ENCODE assay signal across 21 mouse cellular contexts in genomic region chr1:98070743-98071325, GRCm38 (mm10). TPM values are rescaled to one million over a fixed set of nuclear protein-coding genes. Genes with fewer than 3 reads are reported as not detected.
DNase-seq lines count a peak whose midpoint lies in the region; ATAC-seq and TF ChIP-seq lines count a peak whose summit lies in the region.
"Had no signal": no experiment of that assay in that cellular context is flagged by ENCODE, and none has a peak within 500 bp of the region (broad histone marks: within the 10 kb centered on the region; RNA-seq: fewer than 3 reads in every experiment).

No protein-coding gene starts in this region.

- TF ChIP-seq CTCF in heart, postnatal 0 days (IDR thresholded peaks at IDR 0.05; ENCODE audit: low read depth), result no peak
- no peak for TF ChIP-seq CTCF in midbrain, postnatal 0 days (IDR thresholded peaks at IDR 0.05)

- H3K9ac ChIP-seq in embryonic facial prominence, embryonic 14.5 days (ENCODE audit: low read depth, low read length), result no peak overlapping the region
- H3K9ac ChIP-seq in heart, postnatal 0 days (replicated peaks; ENCODE audit: low read depth, low read length), result no peak overlapping the region
- H3K9ac ChIP-seq in midbrain, embryonic 11.5 days (ENCODE audit: low read length), result no peak overlapping the region
- H3K9ac ChIP-seq in midbrain, postnatal 0 days (replicated peaks; ENCODE audit: low read length, poor library complexity, severe bottlenecking), result no peak overlapping the region
- no peak overlapping the region for H3K9ac ChIP-seq in stomach, embryonic 16.5 days (ENCODE audit: low read length)
- H3K9ac ChIP-seq: forebrain, embryonic 15.5 days; liver, embryonic 15.5 days; neural tube, embryonic 12.5 days; stomach, embryonic 15.5 days had no signal

- no peaks in the 10 kb centered on the region for H3K36me3 ChIP-seq in embryonic facial prominence, embryonic 14.5 days (ENCODE audit: control insufficient read depth, insufficient read depth, low read length)
- no peaks in the 10 kb centered on the region for H3K36me3 ChIP-seq in embryonic facial prominence, embryonic 10.5 days (replicated peaks)
- no peaks in the 10 kb centered on the region for H3K36me3 ChIP-seq in heart, postnatal 0 days (replicated peaks; ENCODE audit: control insufficient read depth, insufficient read depth, low read length)
- H3K36me3 ChIP-seq in heart, embryonic 10.5 days, result no peaks in the 10 kb centered on the region; the same call in 1 of the 2 replicates
- H3K36me3 ChIP-seq in midbrain, embryonic 11.5 days (ENCODE audit: control insufficient read depth, insufficient read depth, low read length), result no peaks in the 10 kb centered on the region
- H3K36me3 ChIP-seq in midbrain, postnatal 0 days (ENCODE audit: insufficient read depth, low read length), result no peaks in the 10 kb centered on the region
- H3K36me3 ChIP-seq in stomach, embryonic 16.5 days (ENCODE audit: control insufficient read depth, insufficient read depth, low read length), result 0 out of 2 replicates have a peak, but pooled peaks cover 5% of the 10 kb centered on the region
- H3K36me3 ChIP-seq: forebrain, embryonic 15.5 days; G1E; liver, embryonic 15.5 days; neural tube, embryonic 12.5 days; stomach, embryonic 15.5 days had no signal

- 68% methylated on average over 5 of the region's 5 CpGs for WGBS in embryonic facial prominence, embryonic 14.5 days
- 77% methylated on average over 5 of the region's 5 CpGs for WGBS in embryonic facial prominence, embryonic 10.5 days
- WGBS in heart, postnatal 0 days, result 55% methylated on average over 5 of the region's 5 CpGs
- 52% methylated on average over 5 of the region's 5 CpGs for WGBS in heart, embryonic 10.5 days
- WGBS in midbrain, embryonic 11.5 days, result 81% methylated on average over 5 of the region's 5 CpGs
- WGBS in midbrain, postnatal 0 days, result 74% methylated on average over 5 of the region's 5 CpGs
- 62% methylated on average over 5 of the region's 5 CpGs for WGBS in stomach, embryonic 16.5 days

- no peaks in the 10 kb centered on the region for H3K27me3 ChIP-seq in embryonic facial prominence, embryonic 14.5 days (replicated peaks; ENCODE audit: control insufficient read depth, insufficient read depth, low read length)
- H3K27me3 ChIP-seq in embryonic facial prominence, embryonic 10.5 days (replicated peaks; ENCODE audit: low read depth, poor library complexity, severe bottlenecking), result no peaks in the 10 kb centered on the region
- no peaks in the 10 kb centered on the region for H3K27me3 ChIP-seq in heart, postnatal 0 days (ENCODE audit: control insufficient read depth, insufficient read depth, low read length)
- H3K27me3 ChIP-seq in heart, embryonic 10.5 days (ENCODE audit: insufficient read depth, poor library complexity, severe bottlenecking), result no peaks in the 10 kb centered on the region
- no peaks in the 10 kb centered on the region for H3K27me3 ChIP-seq in midbrain, embryonic 11.5 days (ENCODE audit: control insufficient read depth, insufficient read depth, low read length)
- H3K27me3 ChIP-seq in midbrain, postnatal 0 days (ENCODE audit: insufficient read depth, low read length), result no peaks in the 10 kb centered on the region
- H3K27me3 ChIP-seq in stomach, embryonic 16.5 days (ENCODE audit: control insufficient read depth, insufficient read depth, low read length), result no peaks in the 10 kb centered on the region
- H3K27me3 ChIP-seq: forebrain, embryonic 15.5 days; liver, embryonic 15.5 days; megakaryocyte, embryonic 14.5 days; neural tube, embryonic 12.5 days; stomach, embryonic 15.5 days had no signal

- H3K4me1 ChIP-seq in embryonic facial prominence, embryonic 14.5 days (ENCODE audit: control insufficient read depth, insufficient read depth, low read length), result no peaks in the 10 kb centered on the region
- peaks cover 8% of the 10 kb centered on the region; the same call in 1 of the 2 replicates for H3K4me1 ChIP-seq in embryonic facial prominence, embryonic 10.5 days
- no peaks in the 10 kb centered on the region; the same call in 1 of the 2 replicates for H3K4me1 ChIP-seq in heart, postnatal 0 days (ENCODE audit: control insufficient read depth, insufficient read depth)
- H3K4me1 ChIP-seq in heart, embryonic 10.5 days, result peaks cover 8% of the 10 kb centered on the region; the same call in 1 of the 2 replicates
- H3K4me1 ChIP-seq in midbrain, embryonic 11.5 days (ENCODE audit: control insufficient read depth, insufficient read depth, low read length), result no peaks in the 10 kb centered on the region; the same call in 1 of the 2 replicates
- peaks cover 4% of the 10 kb centered on the region; the same call in 1 of the 2 replicates for H3K4me1 ChIP-seq in midbrain, postnatal 0 days (ENCODE audit: insufficient read depth, low read length)
- no peaks in the 10 kb centered on the region for H3K4me1 ChIP-seq in stomach, embryonic 16.5 days (ENCODE audit: control insufficient read depth, insufficient read depth, low read length)
- H3K4me1 ChIP-seq: liver, embryonic 15.5 days; stomach, embryonic 15.5 days had no signal

- H3K4me2 ChIP-seq in embryonic facial prominence, embryonic 14.5 days (ENCODE audit: low read depth, low read length), result no peak overlapping the region
- no peak overlapping the region for H3K4me2 ChIP-seq in heart, postnatal 0 days (ENCODE audit: low read depth, low read length)
- H3K4me2 ChIP-seq in midbrain, embryonic 11.5 days, result no peak overlapping the region
- H3K4me2 ChIP-seq in midbrain, postnatal 0 days (ENCODE audit: low read depth, low read length, poor library complexity, severe bottlenecking), result no peak overlapping the region
- H3K4me2 ChIP-seq in stomach, embryonic 16.5 days (ENCODE audit: low read depth, low read length), result no peak overlapping the region
- H3K4me2 ChIP-seq: forebrain, embryonic 15.5 days; liver, embryonic 15.5 days; neural tube, embryonic 12.5 days; stomach, embryonic 15.5 days had no signal

- H3K9me3 ChIP-seq in embryonic facial prominence, embryonic 14.5 days (ENCODE audit: control insufficient read depth, low read length), result no peaks in the 10 kb centered on the region
- H3K9me3 ChIP-seq in embryonic facial prominence, embryonic 10.5 days, result no peaks in the 10 kb centered on the region
- H3K9me3 ChIP-seq in heart, postnatal 0 days (replicated peaks; ENCODE audit: control insufficient read depth, low read length), result no peaks in the 10 kb centered on the region
- no peaks in the 10 kb centered on the region for H3K9me3 ChIP-seq in heart, embryonic 10.5 days
- no peaks in the 10 kb centered on the region; the same call in 1 of the 2 replicates for H3K9me3 ChIP-seq in midbrain, embryonic 11.5 days (ENCODE audit: control insufficient read depth, low read length)
- no peaks in the 10 kb centered on the region for H3K9me3 ChIP-seq in midbrain, postnatal 0 days (ENCODE audit: low read length)
- peaks cover 5% of the 10 kb centered on the region; the same call in 1 of the 2 replicates for H3K9me3 ChIP-seq in stomach, embryonic 16.5 days (replicated peaks; ENCODE audit: control insufficient read depth, low read length)
- H3K9me3 ChIP-seq: liver, embryonic 15.5 days; neural tube, embryonic 12.5 days; stomach, embryonic 15.5 days had no signal

- H3K27ac ChIP-seq in embryonic facial prominence, embryonic 14.5 days (replicated peaks; ENCODE audit: low read depth, low read length), result 0 out of 2 replicates have a peak overlapping the region, but pooled peaks have one; percentile 1
- no peak overlapping the region for H3K27ac ChIP-seq in embryonic facial prominence, embryonic 10.5 days (replicated peaks)
- H3K27ac ChIP-seq in heart, postnatal 0 days (ENCODE audit: low read depth), result 0 out of 2 replicates have a peak overlapping the region, but pooled peaks have one; percentile 7
- no peak overlapping the region for H3K27ac ChIP-seq in heart, embryonic 10.5 days
- H3K27ac ChIP-seq in midbrain, embryonic 11.5 days (ENCODE audit: low read depth, low read length), result no peak overlapping the region
- H3K27ac ChIP-seq in midbrain, postnatal 0 days (ENCODE audit: low read depth, low read length), result no peak overlapping the region
- H3K27ac ChIP-seq in stomach, embryonic 16.5 days (ENCODE audit: low read length), result no peak overlapping the region
- H3K27ac ChIP-seq: forebrain, embryonic 15.5 days; liver, embryonic 15.5 days; neural tube, embryonic 12.5 days; stomach, embryonic 15.5 days had no signal

- ATAC-seq in embryonic facial prominence, embryonic 14.5 days (ENCODE audit: low read depth), result no peak
- no peak for ATAC-seq in heart, postnatal 0 days (ENCODE audit: insufficient read depth, low read depth)
- no peak for ATAC-seq in midbrain, embryonic 11.5 days (ENCODE audit: low FRiP score)
- ATAC-seq in midbrain, postnatal 0 days (ENCODE audit: low FRiP score), result no peak
- peak; percentile 58; the same call in 1 of the 2 replicates for ATAC-seq in stomach, embryonic 16.5 days (ENCODE audit: insufficient read depth, low FRiP score)
- ATAC-seq: forebrain, embryonic 15.5 days; hindbrain, embryonic 16.5 days had no signal

- DNase-seq in embryonic facial prominence, embryonic 14.5 days (ENCODE audit: low spot score), result no peak
- DNase-seq in embryonic facial prominence, embryonic 10.5 days (ENCODE audit: low spot score), result no peak
- no peak for DNase-seq in heart, postnatal 0 days (ENCODE audit: low spot score)
- no peak for DNase-seq in heart, embryonic 10.5 days (ENCODE audit: low spot score)
- DNase-seq in midbrain, embryonic 11.5 days (ENCODE audit: low spot score, missing footprints), result peak; percentile 41
- DNase-seq in midbrain, postnatal 0 days (ENCODE audit: low spot score), result no peak
- no peak for DNase-seq in urinary bladder, postnatal 25 days (ENCODE audit: low spot score)
- DNase-seq: cerebellum, adult 8-10 months; kidney, adult 8-10 months; kidney, postnatal 36 days; layer of hippocampus, postnatal 36 days; thymus, postnatal 25 days had no signal

- H3K4me3 ChIP-seq in embryonic facial prominence, embryonic 14.5 days (ENCODE audit: low read depth, low read length), result no peak overlapping the region
- no peak overlapping the region for H3K4me3 ChIP-seq in embryonic facial prominence, embryonic 10.5 days
- H3K4me3 ChIP-seq in heart, postnatal 0 days (ENCODE audit: low read depth, low read length), result no peak overlapping the region
- H3K4me3 ChIP-seq in heart, embryonic 10.5 days, result no peak overlapping the region
- no peak overlapping the region for H3K4me3 ChIP-seq in midbrain, embryonic 11.5 days (ENCODE audit: low read depth, low read length)
- H3K4me3 ChIP-seq in midbrain, postnatal 0 days (ENCODE audit: low read depth, low read length), result no peak overlapping the region
- no peak overlapping the region for H3K4me3 ChIP-seq in stomach, embryonic 16.5 days (replicated peaks; ENCODE audit: low read length)
- H3K4me3 ChIP-seq: erythroblast, embryonic 14.5 days; forebrain, embryonic 15.5 days; liver, embryonic 15.5 days; megakaryocyte, embryonic 14.5 days; neural tube, embryonic 12.5 days; stomach, embryonic 15.5 days had no signal

- no peak for TF ChIP-seq EP300 in heart, postnatal 0 days (IDR thresholded peaks at IDR 0.05; ENCODE audit: low read depth)

RNA-seq across cellular contexts. Expression of gene Pam, which starts 24.6 kb away (rescaled TPM):
- 47.1 and 50.1 TPM in 2 replicates for polyA plus RNA-seq in embryonic facial prominence, embryonic 14.5 days (2014; fragmentation: Nextera tagmentation; extraction: Ambion mirVana)
- polyA plus RNA-seq in embryonic facial prominence, embryonic 10.5 days (2016; fragmentation: Nextera tagmentation; extraction: Ambion mirVana), result 11.3 and 11.7 TPM in 2 replicates
- total RNA-seq in heart, postnatal 0 days (2014; rRNA removed; ENCODE audit: low replicate concordance), result 1,082 and 1,791 TPM in 2 replicates
- 804 and 821 TPM in 2 replicates for polyA plus RNA-seq in heart, postnatal 0 days (2015; fragmentation: Nextera tagmentation; extraction: Ambion mirVana)
- 88.8 and 231 TPM in 2 replicates for polyA plus RNA-seq in heart, embryonic 10.5 days (2016; fragmentation: Nextera tagmentation; extraction: Ambion mirVana)
- 21.1 and 21.2 TPM in 2 replicates for polyA plus RNA-seq in midbrain, embryonic 11.5 days (2014; fragmentation: Nextera tagmentation; extraction: Ambion mirVana)
- total RNA-seq in midbrain, postnatal 0 days (2014; rRNA removed), result 104 and 125 TPM in 2 replicates
- polyA plus RNA-seq in midbrain, postnatal 0 days (2015; fragmentation: Nextera tagmentation; extraction: Ambion mirVana), result 38.8 and 46.6 TPM in 2 replicates
- polyA plus RNA-seq in stomach, embryonic 16.5 days (2015; fragmentation: Nextera tagmentation; extraction: Ambion mirVana), result 50.3 and 50.6 TPM in 2 replicates
- polyA plus RNA-seq: G1E had no signal

Comparison
In these comparisons a context has a peak if more than half of its experiments do, and no peak if none do; other contexts are left out.
1. H3K27ac ChIP-seq: peak in embryonic facial prominence, embryonic 14.5 days (single experiment) and heart, postnatal 0 days (single experiment); none in embryonic facial prominence, embryonic 10.5 days (single experiment), heart, embryonic 10.5 days (single experiment), midbrain, embryonic 11.5 days (single experiment), midbrain, postnatal 0 days (single experiment) and stomach, embryonic 16.5 days (single experiment).